Mouse (Mus musculus) cortical plate, adult 2 months (tissue): ENCODE results near the gene Tmigd1.

ENCODE experiments used
- CTCF ChIP-seq: fragments of 200-500 bp; IDR thresholded peaks from 2 replicates; pipeline ENCODE4 v1.5.1; 2011; ENCODE audit warnings: mild to moderate bottlenecking, control low read depth, low read length; ENCODE audit not compliant: insufficient read depth; ENCODE audit errors: extremely low read depth
- POLR2A ChIP-seq: fragments of 200-500 bp; IDR thresholded peaks from 2 replicates; pipeline ENCODE4 v1.6.1; 2011; ENCODE audit warnings: mild to moderate bottlenecking, low read length, control low read depth; ENCODE audit not compliant: insufficient read depth; ENCODE audit errors: extremely low read depth

DNA sequence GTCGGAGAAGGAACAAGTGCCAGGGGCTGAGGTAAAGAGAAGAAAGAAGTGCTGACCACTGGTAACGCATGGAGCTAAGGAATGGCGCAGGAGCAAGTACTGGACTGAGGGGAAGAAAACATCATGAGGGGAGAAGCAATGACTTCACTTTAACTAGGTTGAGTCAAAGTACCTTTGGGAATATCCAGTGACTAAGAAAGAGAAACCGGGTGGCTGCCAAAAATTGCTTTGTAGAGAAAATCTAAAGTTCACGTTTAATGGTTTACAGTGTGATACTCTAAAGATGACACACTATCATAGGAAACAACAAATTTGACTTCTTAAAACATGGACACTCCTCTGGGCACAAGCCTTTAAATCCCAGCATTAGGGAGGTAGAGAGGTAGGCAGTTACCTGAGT is 28.1 kb upstream of the Tmigd1 start:
- TF ChIP-seq CTCF (no peak), POLR2A (no peak)
